Mouse (Mus musculus): ENCODE data around the gene Pcdh17. TPM values are rescaled to one million over a fixed set of nuclear protein-coding genes. Genes with fewer than 3 reads are reported as not detected.

Pcdh17 gene
- total and polyA plus RNA-seq, 2 experiments from 2014 or later, result 3.7 to 3.9 TPM

DNA sequence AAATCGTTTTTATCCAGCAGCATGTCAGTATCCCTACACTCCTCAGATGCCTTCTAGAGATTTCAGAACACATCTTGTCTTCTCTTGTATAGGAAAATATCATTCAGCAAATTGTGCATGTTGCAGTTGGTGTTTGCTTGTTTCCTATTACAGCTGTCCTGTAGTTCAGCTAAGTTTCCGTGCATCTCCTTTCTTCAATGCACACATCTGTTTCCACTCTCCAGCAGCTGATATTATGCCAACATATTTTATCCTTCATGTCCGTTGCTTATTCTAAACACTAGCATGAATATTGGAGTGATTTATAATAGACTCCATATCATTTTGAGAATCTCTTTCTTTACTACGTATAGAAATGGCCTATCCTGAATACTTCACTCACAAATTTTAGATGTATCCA is 41.0 kb downstream of the Pcdh17 start:
- ATAC-seq (ENCODE audit: insufficient read depth, low read depth), result no peak
- Histone ChIP-seq H3K4me2 (ENCODE audit: low read depth, low read length) (no peak overlapping the region), H3K9me3 (replicated peaks; ENCODE audit: control insufficient read depth, low read length) (no peaks in the 10 kb centered on the region), H3K27me3 (ENCODE audit: control insufficient read depth, insufficient read depth, low read length) (no peaks in the 10 kb centered on the region), H3K4me1 (ENCODE audit: control insufficient read depth, insufficient read depth) (no peaks in the 10 kb centered on the region), H3K9ac (replicated peaks; ENCODE audit: low read depth, low read length) (no peak overlapping the region), H3K4me3 (ENCODE audit: low read depth, low read length) (no peak overlapping the region), H3K27ac (ENCODE audit: low read depth) (no peak overlapping the region), H3K36me3 (replicated peaks; ENCODE audit: control insufficient read depth, insufficient read depth, low read length) (no peaks in the 10 kb centered on the region)
- DNase-seq (ENCODE audit: low spot score), result no peak
- WGBS, result 63% methylated on average over 4 of the region's 4 CpGs
- no peak for TF ChIP-seq EP300 (IDR thresholded peaks at IDR 0.05; ENCODE audit: low read depth)
- no peak for TF ChIP-seq CTCF (IDR thresholded peaks at IDR 0.05; ENCODE audit: low read depth)

DNA sequence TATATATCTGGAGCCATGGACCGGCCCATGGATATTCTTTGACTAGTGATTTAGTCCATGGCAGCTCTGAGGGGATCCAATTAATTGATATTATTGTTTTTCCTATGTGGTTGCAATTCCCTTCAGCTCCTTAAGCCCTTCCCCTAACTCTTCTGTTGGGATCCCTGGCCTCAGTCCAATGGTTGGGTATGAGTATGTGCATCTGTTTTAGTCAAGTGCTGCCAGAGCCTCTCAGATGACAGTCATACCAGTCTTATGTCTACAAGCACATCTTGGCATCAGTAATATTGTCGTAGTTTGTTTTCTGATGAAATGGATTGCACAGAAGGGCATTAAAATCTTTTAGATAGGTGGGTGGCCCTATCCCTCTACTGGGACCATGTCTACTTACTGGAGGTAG is 67.6 kb downstream of the Pcdh17 start:
- WGBS, result 82% methylated on average over 2 of the region's 2 CpGs
- no peaks in the 10 kb centered on the region for H3K27me3 ChIP-seq (ENCODE audit: control insufficient read depth, insufficient read depth, low read length)
- ATAC-seq (ENCODE audit: insufficient read depth, low read depth), result no peak
- H3K27ac ChIP-seq (ENCODE audit: low read depth), result no peak overlapping the region
- no peaks in the 10 kb centered on the region for H3K36me3 ChIP-seq (replicated peaks; ENCODE audit: control insufficient read depth, insufficient read depth, low read length)
- no peak overlapping the region for H3K9ac ChIP-seq (replicated peaks; ENCODE audit: low read depth, low read length)
- no peak for TF ChIP-seq CTCF (IDR thresholded peaks at IDR 0.05; ENCODE audit: low read depth)
- no peak for TF ChIP-seq EP300 (IDR thresholded peaks at IDR 0.05; ENCODE audit: low read depth)
- H3K4me2 ChIP-seq (ENCODE audit: low read depth, low read length), result no peak overlapping the region
- no peaks in the 10 kb centered on the region for H3K4me1 ChIP-seq (ENCODE audit: control insufficient read depth, insufficient read depth)
- no peak for DNase-seq (ENCODE audit: low spot score)
- no peaks in the 10 kb centered on the region for H3K9me3 ChIP-seq (replicated peaks; ENCODE audit: control insufficient read depth, low read length)
- H3K4me3 ChIP-seq (ENCODE audit: low read depth, low read length), result no peak overlapping the region

GRCm38 (mm10) chr14:84532397-84532796 is 89.0 kb downstream of the Pcdh17 start:
- Histone ChIP-seq H3K4me2 (ENCODE audit: low read depth, low read length) (no peak overlapping the region), H3K4me3 (ENCODE audit: low read depth, low read length) (no peak overlapping the region), H3K27me3 (ENCODE audit: control insufficient read depth, insufficient read depth, low read length) (no peaks in the 10 kb centered on the region), H3K9ac (replicated peaks; ENCODE audit: low read depth, low read length) (no peak overlapping the region), H3K36me3 (replicated peaks; ENCODE audit: control insufficient read depth, insufficient read depth, low read length) (no peaks in the 10 kb centered on the region), H3K27ac (ENCODE audit: low read depth) (no peak overlapping the region), H3K9me3 (replicated peaks; ENCODE audit: control insufficient read depth, low read length) (no peaks in the 10 kb centered on the region), H3K4me1 (ENCODE audit: control insufficient read depth, insufficient read depth) (no peaks in the 10 kb centered on the region)
- WGBS, result 46% methylated on average over 2 of the region's 2 CpGs
- no peak for DNase-seq (ENCODE audit: low spot score)
- no peak for ATAC-seq (ENCODE audit: insufficient read depth, low read depth)
- TF ChIP-seq CTCF (IDR thresholded peaks at IDR 0.05; ENCODE audit: low read depth), result no peak
- TF ChIP-seq EP300 (IDR thresholded peaks at IDR 0.05; ENCODE audit: low read depth), result no peak

DNA sequence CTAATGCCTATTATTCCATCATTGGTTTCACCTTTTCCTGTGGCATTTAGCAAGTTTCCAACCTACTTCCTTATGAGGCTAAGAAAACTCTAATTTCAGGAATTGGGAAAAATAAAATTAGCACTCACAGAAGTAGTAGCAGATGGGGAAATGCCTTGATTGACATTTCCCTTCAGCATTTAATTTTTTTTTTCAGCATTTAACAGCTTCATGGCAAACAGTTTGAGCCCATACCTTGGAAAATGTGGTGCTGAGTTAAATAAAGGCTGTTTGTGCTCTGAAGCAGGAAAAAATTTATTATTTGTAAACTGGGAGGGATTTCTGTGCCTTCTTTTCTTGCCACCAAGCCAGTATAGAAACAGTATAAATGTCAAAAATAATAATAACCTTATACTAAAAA is 91.9 kb downstream of the Pcdh17 start:
- H3K36me3 ChIP-seq (replicated peaks; ENCODE audit: control insufficient read depth, insufficient read depth, low read length), result no peaks in the 10 kb centered on the region
- no peaks in the 10 kb centered on the region for H3K4me1 ChIP-seq (ENCODE audit: control insufficient read depth, insufficient read depth)
- no peaks in the 10 kb centered on the region for H3K27me3 ChIP-seq (ENCODE audit: control insufficient read depth, insufficient read depth, low read length)
- TF ChIP-seq CTCF (IDR thresholded peaks at IDR 0.05; ENCODE audit: low read depth) (no peak), EP300 (IDR thresholded peaks at IDR 0.05; ENCODE audit: low read depth) (no peak)
- ATAC-seq (ENCODE audit: insufficient read depth, low read depth) (no peak), DNase-seq (ENCODE audit: low spot score) (no peak)
- no peak overlapping the region for H3K4me3 ChIP-seq (ENCODE audit: low read depth, low read length)
- no peak overlapping the region for H3K27ac ChIP-seq (ENCODE audit: low read depth)
- H3K9ac ChIP-seq (replicated peaks; ENCODE audit: low read depth, low read length), result no peak overlapping the region
- no peak overlapping the region for H3K4me2 ChIP-seq (ENCODE audit: low read depth, low read length)
- no peaks in the 10 kb centered on the region for H3K9me3 ChIP-seq (replicated peaks; ENCODE audit: control insufficient read depth, low read length)

- TF ChIP-seq EP300 (IDR thresholded peaks at IDR 0.05; ENCODE audit: low read depth) (no peak), CTCF (IDR thresholded peaks at IDR 0.05; ENCODE audit: low read depth) (no peak)
- DNase-seq (ENCODE audit: low spot score), result no peak
- Histone ChIP-seq H3K9me3 (replicated peaks; ENCODE audit: control insufficient read depth, low read length) (no peaks in the 10 kb centered on the region), H3K4me2 (ENCODE audit: low read depth, low read length) (no peak overlapping the region), H3K27me3 (ENCODE audit: control insufficient read depth, insufficient read depth, low read length) (no peaks in the 10 kb centered on the region), H3K36me3 (replicated peaks; ENCODE audit: control insufficient read depth, insufficient read depth, low read length) (no peaks in the 10 kb centered on the region), H3K4me1 (ENCODE audit: control insufficient read depth, insufficient read depth) (no peaks in the 10 kb centered on the region), H3K9ac (replicated peaks; ENCODE audit: low read depth, low read length) (no peak overlapping the region), H3K27ac (ENCODE audit: low read depth) (no peak overlapping the region), H3K4me3 (ENCODE audit: low read depth, low read length) (no peak overlapping the region)
- WGBS, result 92% methylated on average over 3 of the region's 3 CpGs
- ATAC-seq (ENCODE audit: insufficient read depth, low read depth), result no peak
Observed at GRCm38 (mm10) chr14:84541838-84542237, 98.5 kb downstream of the Pcdh17 start.

GRCm38 (mm10) chr14:84545968-84546367 is 102.6 kb downstream of the Pcdh17 start:
- Histone ChIP-seq H3K27me3 (ENCODE audit: control insufficient read depth, insufficient read depth, low read length) (no peaks in the 10 kb centered on the region), H3K9me3 (replicated peaks; ENCODE audit: control insufficient read depth, low read length) (no peaks in the 10 kb centered on the region), H3K4me1 (ENCODE audit: control insufficient read depth, insufficient read depth) (no peaks in the 10 kb centered on the region), H3K4me3 (ENCODE audit: low read depth, low read length) (no peak overlapping the region), H3K36me3 (replicated peaks; ENCODE audit: control insufficient read depth, insufficient read depth, low read length) (no peaks in the 10 kb centered on the region), H3K27ac (ENCODE audit: low read depth) (no peak overlapping the region), H3K9ac (replicated peaks; ENCODE audit: low read depth, low read length) (no peak overlapping the region), H3K4me2 (ENCODE audit: low read depth, low read length) (no peak overlapping the region)
- TF ChIP-seq EP300 (IDR thresholded peaks at IDR 0.05; ENCODE audit: low read depth), result no peak
- no peak for TF ChIP-seq CTCF (IDR thresholded peaks at IDR 0.05; ENCODE audit: low read depth)
- ATAC-seq (ENCODE audit: insufficient read depth, low read depth) (no peak), DNase-seq (ENCODE audit: low spot score) (no peak)
- WGBS, result 59% methylated on average over 2 of the region's 2 CpGs

Data from heart, postnatal 0 days (tissue).